Mouse (Mus musculus) forebrain, embryonic 10.5 days (tissue): ENCODE data around the gene Atxn7l1. TPM values are rescaled to one million over a fixed set of nuclear protein-coding genes. Genes with fewer than 3 reads are reported as not detected.
"Not testable (repeated sequence)": the region's sequence is repeated elsewhere in the genome, so short reads cannot be mapped to it uniquely, and the experiment has no call there.

Experiments
- DNase-seq: peaks from one replicate; pipeline ENCODE4 v3.0.0-alpha.2; 2017; ENCODE audit warnings: low spot score; ENCODE audit errors: extremely low spot score
- H3K27ac ChIP-seq: fragments of 300-500 bp; sonication (generic); 2 replicates; pipeline ENCODE4 v1.5.1; 2016; ENCODE audit warnings: mild to moderate bottlenecking
- H3K27me3 ChIP-seq: fragments of 300-500 bp; sonication (generic); 2 replicates; pipeline ENCODE4 v1.6.1; 2016; ENCODE audit warnings: mild to moderate bottlenecking; ENCODE audit not compliant: poor library complexity, severe bottlenecking
- H3K36me3 ChIP-seq: fragments of 300-500 bp; sonication (generic); replicated peaks from 2 replicates; pipeline ENCODE4 v1.6.1; 2016; ENCODE audit warnings: mild to moderate bottlenecking, moderate library complexity
- H3K4me1 ChIP-seq: fragments of 300-500 bp; sonication (generic); 2 replicates; pipeline ENCODE4 v1.6.1; 2016
- H3K4me3 ChIP-seq: fragments of 300-500 bp; sonication (generic); 2 replicates; pipeline ENCODE4 v1.5.1; 2016; ENCODE audit warnings: mild to moderate bottlenecking, moderate library complexity
- H3K9me3 ChIP-seq: fragments of 300-500 bp; sonication (generic); 2 replicates; pipeline ENCODE4 v1.6.1; 2016; ENCODE audit warnings: mild to moderate bottlenecking, moderate library complexity
- WGBS: fragments of 180-500 bp; shearing (Covaris S2); methylation state at CpG from one replicate; pipeline ENCODE4 v1.1.7; 2016; 5-methylcytosine and 5-hydroxymethylcytosine counted together
- polyA plus RNA-seq: library from polyadenylated mRNA; unstranded; fragments of >200 nt; fragmentation: Nextera tagmentation; extraction: Ambion mirVana; gene quantifications from 2 replicates; pipeline ENCODE4 v1.2.1, GENCODE M21; 2016

Atxn7l1 gene
- polyA plus RNA-seq, 1 experiment from 2014 or later = 11.0 TPM

- Histone ChIP-seq H3K9me3 (no peaks in the 10 kb centered on the region), H3K27me3 (no peaks in the 10 kb centered on the region), H3K27ac (no peak overlapping the region), H3K36me3 (peaks cover 8% of the 10 kb centered on the region; the same call in 1 of the 2 replicates), H3K4me3 (no peak overlapping the region), H3K4me1 (peaks cover 6% of the 10 kb centered on the region)
- 83% methylated on average over 7 of the region's 7 CpGs for WGBS
- no peak for DNase-seq
These were observed 12.9 kb downstream of the Atxn7l1 start for GRCm38 (mm10) chr12:33160406-33160805.

- Histone ChIP-seq H3K9me3 (no peaks in the 10 kb centered on the region), H3K27ac (peak overlapping the region; percentile 54), H3K36me3 (peaks cover 5% of the 10 kb centered on the region; the same call in 1 of the 2 replicates), H3K4me3 (no peak overlapping the region), H3K27me3 (no peaks in the 10 kb centered on the region), H3K4me1 (peaks cover 10% of the 10 kb centered on the region)
- WGBS = 70% methylated on average over 12 of the region's 12 CpGs
- DNase-seq = no peak
These were observed 15.0 kb downstream of the Atxn7l1 start for GRCm38 (mm10) chr12:33162541-33162940.

GRCm38 (mm10) chr12:33164019-33164418, 16.5 kb downstream of the Atxn7l1 start:
- H3K36me3 ChIP-seq, H3K27me3 ChIP-seq, H3K4me3 ChIP-seq, H3K27ac ChIP-seq, H3K9me3 ChIP-seq, DNase-seq: not testable (repeated sequence)
- WGBS = 89% methylated on average over 5 of the region's 5 CpGs
- H3K4me1 ChIP-seq = peaks cover 10% of the 10 kb centered on the region

GRCm38 (mm10) chr12:33166712-33167111, 19.2 kb downstream of the Atxn7l1 start:
- no peaks in the 10 kb centered on the region for H3K27me3 ChIP-seq
- H3K9me3 ChIP-seq = no peaks in the 10 kb centered on the region
- H3K36me3 ChIP-seq = no peaks in the 10 kb centered on the region
- no peak overlapping the region for H3K4me3 ChIP-seq
- no peak for DNase-seq
- H3K27ac ChIP-seq = no peak overlapping the region
- H3K4me1 ChIP-seq = peaks cover 10% of the 10 kb centered on the region
- WGBS = 55% methylated on average over 8 of the region's 8 CpGs

- Histone ChIP-seq H3K9me3 (no peaks in the 10 kb centered on the region), H3K4me3 (no peak overlapping the region), H3K36me3 (no peaks in the 10 kb centered on the region), H3K4me1 (peaks cover 7% of the 10 kb centered on the region), H3K27ac (no peak overlapping the region), H3K27me3 (no peaks in the 10 kb centered on the region)
- DNase-seq = no peak
- 92% methylated on average over 5 of the region's 5 CpGs for WGBS
These were observed 20.1 kb downstream of the Atxn7l1 start for GRCm38 (mm10) chr12:33167545-33167944.

GRCm38 (mm10) chr12:33168491-33168890, 21.0 kb downstream of the Atxn7l1 start:
- Histone ChIP-seq H3K9me3 (no peaks in the 10 kb centered on the region), H3K27me3 (no peaks in the 10 kb centered on the region), H3K36me3 (no peaks in the 10 kb centered on the region), H3K4me3 (no peak overlapping the region), H3K27ac (no peak overlapping the region), H3K4me1 (peaks cover 4% of the 10 kb centered on the region; the same call in 1 of the 2 replicates)
- DNase-seq = no peak
- WGBS = 92% methylated on average over 2 of the region's 2 CpGs

GRCm38 (mm10) chr12:33169777-33170494, 22.4 kb downstream of the Atxn7l1 start:
- WGBS = 91% methylated on average over 11 of the region's 11 CpGs
- H3K4me3 ChIP-seq = no peak overlapping the region
- no peak for DNase-seq
- H3K4me1 ChIP-seq = peaks cover 17% of the 10 kb centered on the region
- no peaks in the 10 kb centered on the region for H3K36me3 ChIP-seq
- H3K9me3 ChIP-seq = no peaks in the 10 kb centered on the region
- H3K27me3 ChIP-seq = peaks cover 6% of the 10 kb centered on the region
- no peak overlapping the region for H3K27ac ChIP-seq

GRCm38 (mm10) chr12:33170822-33171221, 23.3 kb downstream of the Atxn7l1 start:
- no peak for DNase-seq
- Histone ChIP-seq H3K4me3 (no peak overlapping the region), H3K36me3 (no peaks in the 10 kb centered on the region), H3K9me3 (no peaks in the 10 kb centered on the region), H3K27ac (no peak overlapping the region), H3K4me1 (peaks cover 24% of the 10 kb centered on the region), H3K27me3 (peaks cover 13% of the 10 kb centered on the region)
- WGBS = 97% methylated on average over 7 of the region's 7 CpGs

GRCm38 (mm10) chr12:33172926-33173325, 25.4 kb downstream of the Atxn7l1 start:
- WGBS = 90% methylated on average over 9 of the region's 9 CpGs
- no peaks in the 10 kb centered on the region for H3K9me3 ChIP-seq
- peaks cover 33% of the 10 kb centered on the region for H3K4me1 ChIP-seq
- peaks cover 19% of the 10 kb centered on the region for H3K27me3 ChIP-seq
- no peak for DNase-seq
- H3K36me3 ChIP-seq = no peaks in the 10 kb centered on the region
- H3K4me3 ChIP-seq = no peak overlapping the region
- H3K27ac ChIP-seq = no peak overlapping the region

- H3K9me3 ChIP-seq = no peaks in the 10 kb centered on the region
- H3K36me3 ChIP-seq = no peaks in the 10 kb centered on the region
- H3K27me3 ChIP-seq = peaks cover 19% of the 10 kb centered on the region
- no peak for DNase-seq
- H3K4me3 ChIP-seq = no peak overlapping the region
- H3K4me1 ChIP-seq = peaks cover 33% of the 10 kb centered on the region
- WGBS = 92% methylated on average over 8 of the region's 8 CpGs
- H3K27ac ChIP-seq = 0 out of 2 replicates have a peak overlapping the region, but pooled peaks have one; percentile 2
These were observed 26.2 kb downstream of the Atxn7l1 start for GRCm38 (mm10) chr12:33173720-33174141.

- Histone ChIP-seq H3K4me3 (no peak overlapping the region), H3K9me3 (no peaks in the 10 kb centered on the region), H3K36me3 (no peaks in the 10 kb centered on the region), H3K27ac (no peak overlapping the region), H3K27me3 (peaks cover 19% of the 10 kb centered on the region), H3K4me1 (peaks cover 33% of the 10 kb centered on the region)
- 76% methylated on average over 7 of the region's 7 CpGs for WGBS
- DNase-seq = no peak
These were observed 26.7 kb downstream of the Atxn7l1 start for GRCm38 (mm10) chr12:33174171-33174570.

GRCm38 (mm10) chr12:33174675-33175357, 27.3 kb downstream of the Atxn7l1 start:
- DNase-seq = no peak
- Histone ChIP-seq H3K9me3 (no peaks in the 10 kb centered on the region), H3K4me3 (no peak overlapping the region), H3K4me1 (peaks cover 33% of the 10 kb centered on the region), H3K36me3 (no peaks in the 10 kb centered on the region), H3K27ac (peak overlapping the region; percentile 35; the same call in 1 of the 2 replicates), H3K27me3 (peaks cover 19% of the 10 kb centered on the region)
- WGBS = 73% methylated on average over 10 of the region's 10 CpGs
